Comparison of ENCODE assay signal across 8 mouse cellular contexts in genomic region chr7:47008168-47008993, GRCm38 (mm10). TPM values are rescaled to one million over a fixed set of nuclear protein-coding genes. Genes with fewer than 3 reads are reported as not detected.
DNase-seq lines count a peak whose midpoint lies in the region; ATAC-seq and TF ChIP-seq lines count a peak whose summit lies in the region.

Gene Spty2d1 (minus strand): TSS chr7:47008411.

- H3K9me3 ChIP-seq in heart, embryonic 12.5 days (replicated peaks) = no peaks in the 10 kb centered on the region
- no peaks in the 10 kb centered on the region for H3K9me3 ChIP-seq in kidney, postnatal 0 days (replicated peaks; ENCODE audit: low read length)
- no peaks in the 10 kb centered on the region for H3K9me3 ChIP-seq in liver, embryonic 11.5 days (ENCODE audit: control insufficient read depth, low read length)
- H3K9me3 ChIP-seq in stomach, embryonic 14.5 days (ENCODE audit: control insufficient read depth, low read depth, low read length) = no peaks in the 10 kb centered on the region

- peaks cover 34% of the 10 kb centered on the region for H3K4me1 ChIP-seq in heart, embryonic 12.5 days (replicated peaks)
- no peaks in the 10 kb centered on the region; the same call in 1 of the 2 replicates for H3K4me1 ChIP-seq in kidney, postnatal 0 days (replicated peaks; ENCODE audit: insufficient read depth, low read length)
- H3K4me1 ChIP-seq in liver, embryonic 11.5 days (replicated peaks; ENCODE audit: control insufficient read depth, insufficient read depth, low read length) = peaks cover 23% of the 10 kb centered on the region
- peaks cover 16% of the 10 kb centered on the region for H3K4me1 ChIP-seq in stomach, embryonic 14.5 days (ENCODE audit: control insufficient read depth, insufficient read depth, low read length)

- no peak; the same call in 1 of the 2 replicates for TF ChIP-seq CTCF in kidney, postnatal 0 days (IDR thresholded peaks at IDR 0.05; ENCODE audit: low read depth)

- H3K27ac ChIP-seq in heart, embryonic 12.5 days (ENCODE audit: poor library complexity, severe bottlenecking) = peak within 1 kb of the TSS; percentile 87
- peak within 1 kb of the TSS; percentile 94 for H3K27ac ChIP-seq in kidney, postnatal 0 days
- H3K27ac ChIP-seq in liver, embryonic 11.5 days (ENCODE audit: low read depth, low read length) = peak within 1 kb of the TSS; percentile 88
- H3K27ac ChIP-seq in stomach, embryonic 14.5 days (ENCODE audit: low read length) = peak within 1 kb of the TSS; percentile 84

- peak within 1 kb of the TSS; percentile 75 for H3K9ac ChIP-seq in heart, embryonic 12.5 days
- H3K9ac ChIP-seq in kidney, postnatal 0 days (ENCODE audit: low read depth, low read length) = peak within 1 kb of the TSS; percentile 81
- peak within 1 kb of the TSS; percentile 79 for H3K9ac ChIP-seq in liver, embryonic 11.5 days (ENCODE audit: low read depth, low read length)
- H3K9ac ChIP-seq in stomach, embryonic 14.5 days (replicated peaks; ENCODE audit: low read depth, low read length) = peak within 1 kb of the TSS; percentile 62

- peak; percentile 88 for ATAC-seq in erythroid progenitor cell, adult 5-6 weeks (replicated peaks; ENCODE audit: low FRiP score, poor library complexity, severe bottlenecking)
- ATAC-seq in heart, embryonic 12.5 days (ENCODE audit: insufficient number of reproducible peaks, low FRiP score) = peak; percentile 93
- peak; percentile 96 for ATAC-seq in kidney, postnatal 0 days (replicated peaks; ENCODE audit: low FRiP score, low read depth)
- ATAC-seq in liver, embryonic 11.5 days (replicated peaks; ENCODE audit: low FRiP score) = peak; percentile 90
- peak; percentile 94 for ATAC-seq in stomach, embryonic 14.5 days (ENCODE audit: insufficient number of reproducible peaks, insufficient read depth, low FRiP score, low read depth)

- peak; percentile 100 for DNase-seq in CD4-positive helper T cell, adult 2 months (ENCODE audit: low read depth, low spot score)
- DNase-seq in brain, embryonic 18.5 days (ENCODE audit: low read depth, low spot score) = peak; percentile 99
- DNase-seq in kidney, postnatal 0 days (ENCODE audit: low spot score) = peak; percentile 98
- peak; percentile 97 for DNase-seq in liver, embryonic 11.5 days (ENCODE audit: low spot score)
- peak; percentile 99 for DNase-seq in naive thymus-derived CD4-positive, alpha-beta T cell, adult 2 months (ENCODE audit: low read depth)

- under 1% methylated on average over 57 of the region's 57 CpGs for WGBS in heart, embryonic 12.5 days
- WGBS in kidney, postnatal 0 days = 1% methylated on average over 53 of the region's 57 CpGs
- WGBS in liver, embryonic 11.5 days = 1% methylated on average over 57 of the region's 57 CpGs
- 1% methylated on average over 57 of the region's 57 CpGs for WGBS in stomach, embryonic 14.5 days

- H3K27me3 ChIP-seq in heart, embryonic 12.5 days (replicated peaks) = no peaks in the 10 kb centered on the region
- no peaks in the 10 kb centered on the region for H3K27me3 ChIP-seq in kidney, postnatal 0 days (ENCODE audit: insufficient read depth, low read length)
- no peaks in the 10 kb centered on the region for H3K27me3 ChIP-seq in liver, embryonic 11.5 days (replicated peaks; ENCODE audit: control insufficient read depth, insufficient read depth, low read length)
- no peaks in the 10 kb centered on the region for H3K27me3 ChIP-seq in stomach, embryonic 14.5 days (ENCODE audit: control insufficient read depth, insufficient read depth, low read length)

- no peaks in the 10 kb centered on the region for H3K36me3 ChIP-seq in heart, embryonic 12.5 days
- H3K36me3 ChIP-seq in kidney, postnatal 0 days (ENCODE audit: insufficient read depth, low read length) = no peaks in the 10 kb centered on the region
- no peaks in the 10 kb centered on the region for H3K36me3 ChIP-seq in liver, embryonic 11.5 days (ENCODE audit: control insufficient read depth, insufficient read depth, low read length)
- H3K36me3 ChIP-seq in stomach, embryonic 14.5 days (ENCODE audit: control insufficient read depth, insufficient read depth, low read length) = no peaks in the 10 kb centered on the region

- H3K4me2 ChIP-seq in heart, embryonic 12.5 days = peak within 1 kb of the TSS; percentile 88
- peak within 1 kb of the TSS; percentile 95 for H3K4me2 ChIP-seq in kidney, postnatal 0 days (ENCODE audit: low read length)
- peak within 1 kb of the TSS; percentile 96 for H3K4me2 ChIP-seq in liver, embryonic 11.5 days
- peak within 1 kb of the TSS; percentile 85 for H3K4me2 ChIP-seq in stomach, embryonic 14.5 days (replicated peaks; ENCODE audit: low read depth, low read length)

- H3K4me3 ChIP-seq in heart, embryonic 12.5 days = peak within 1 kb of the TSS; percentile 68
- H3K4me3 ChIP-seq in kidney, postnatal 0 days (replicated peaks; ENCODE audit: low read depth, low read length) = peak within 1 kb of the TSS; percentile 74
- H3K4me3 ChIP-seq in liver, embryonic 11.5 days (ENCODE audit: low read depth, low read length) = peak within 1 kb of the TSS; percentile 65
- peak within 1 kb of the TSS; percentile 77 for H3K4me3 ChIP-seq in stomach, embryonic 14.5 days (ENCODE audit: low read depth, low read length)

RNA-seq across cellular contexts. Expression of gene Spty2d1, which starts in this region (rescaled TPM):
- 23.1 and 34.8 TPM in 2 replicates for total RNA-seq in erythroid progenitor cell, adult 5-6 weeks (2015; ENCODE audit: low replicate concordance)
- total RNA-seq in erythroid progenitor cell, adult 5-6 weeks (2017; ENCODE audit: low replicate concordance) = 22.1 and 25.8 TPM in 2 replicates
- polyA plus RNA-seq in heart, embryonic 12.5 days (2016; fragmentation: Nextera tagmentation; extraction: Ambion mirVana) = 19.4 and 19.8 TPM in 2 replicates
- polyA plus RNA-seq in kidney, postnatal 0 days (2015; fragmentation: Nextera tagmentation; extraction: Ambion mirVana) = 13.7 and 15.9 TPM in 2 replicates
- polyA plus RNA-seq in liver, embryonic 11.5 days (2014; fragmentation: Nextera tagmentation; extraction: Ambion mirVana) = 21.4 and 25.3 TPM in 2 replicates
- 18.0 and 19.2 TPM in 2 replicates for polyA plus RNA-seq in stomach, embryonic 14.5 days (2014; fragmentation: Nextera tagmentation; extraction: Ambion mirVana)

Comparison
In these comparisons a context has a peak if more than half of its experiments do, and no peak if none do; other contexts are left out.
1. Peak in every context shown above with its lines: DNase-seq, ATAC-seq, H3K4me3 ChIP-seq and H3K27ac ChIP-seq.